Mouse (Mus musculus) liver, embryonic 13.5 days (tissue): ENCODE results near the gene Nmnat2. TPM values are rescaled to one million over a fixed set of nuclear protein-coding genes. Genes with fewer than 3 reads are reported as not detected.

ENCODE experiments used
- ATAC-seq: fragments of 200-750 bp; cut with Nextera tagmentation; 2 replicates; pipeline ENCODE4 v1.8.0; 2017; ENCODE audit warnings: low read depth, mild to moderate bottlenecking, moderate number of reproducible peaks, moderate library complexity
- DNase-seq: peaks from one replicate; pipeline ENCODE4 v3.0.0; 2022
- H3K27ac ChIP-seq: fragments of 300-500 bp; sonication (generic); 2 replicates; pipeline ENCODE4 v1.5.1; 2015; ENCODE audit warnings: moderate library complexity, mild to moderate bottlenecking, inconsistent platforms
- H3K27me3 ChIP-seq: fragments of 300-500 bp; sonication (generic); 2 replicates; pipeline ENCODE4 v1.6.1; 2015; ENCODE audit warnings: mild to moderate bottlenecking, inconsistent platforms
- H3K36me3 ChIP-seq: fragments of 300-500 bp; sonication (generic); 2 replicates; pipeline ENCODE4 v1.6.1; 2015; ENCODE audit warnings: mild to moderate bottlenecking, inconsistent platforms
- H3K4me1 ChIP-seq: fragments of 300-500 bp; sonication (generic); replicated peaks from 2 replicates; pipeline ENCODE4 v1.6.1; 2015; ENCODE audit warnings: inconsistent platforms
- H3K4me2 ChIP-seq: fragments of 300-500 bp; sonication (generic); 2 replicates; pipeline ENCODE4 v1.6.1; 2015; ENCODE audit warnings: inconsistent platforms, mild to moderate bottlenecking, moderate library complexity
- H3K4me3 ChIP-seq: fragments of 300-500 bp; sonication (generic); replicated peaks from 2 replicates; pipeline ENCODE4 v1.5.1; 2015; ENCODE audit warnings: mild to moderate bottlenecking, inconsistent platforms
- H3K9ac ChIP-seq: fragments of 300-500 bp; sonication (generic); 2 replicates; pipeline ENCODE4 v1.6.1; 2015; ENCODE audit warnings: mild to moderate bottlenecking, inconsistent platforms
- H3K9me3 ChIP-seq: fragments of 300-500 bp; sonication (generic); replicated peaks from 2 replicates; pipeline ENCODE4 v1.6.1; 2016; ENCODE audit warnings: inconsistent platforms
- WGBS: fragments of 180-500 bp; shearing (Covaris S2); methylation state at CpG from one replicate; pipeline ENCODE4 v1.1.7; 2015; ENCODE audit not compliant: insufficient replicate concordance; 5-methylcytosine and 5-hydroxymethylcytosine counted together
- polyA plus RNA-seq: library from polyadenylated mRNA; unstranded; fragments of >200 nt; fragmentation: Nextera tagmentation; extraction: Ambion mirVana; gene quantifications from 2 replicates; pipeline ENCODE4 v1.2.1, GENCODE M21; 2015

Nmnat2 gene
- polyA plus RNA-seq, 1 experiment from 2014 or later, result 0.09 TPM

- no peak overlapping the region for H3K27ac ChIP-seq
- H3K4me3 ChIP-seq, result no peak overlapping the region
- no peak overlapping the region for H3K4me2 ChIP-seq
- no peak overlapping the region for H3K9ac ChIP-seq
- no peaks in the 10 kb centered on the region for H3K9me3 ChIP-seq
- H3K27me3 ChIP-seq, result no peaks in the 10 kb centered on the region; the same call in 1 of the 2 replicates
- ATAC-seq (no peak), DNase-seq (no peak)
- 43% methylated on average over 3 of the region's 3 CpGs for WGBS
- no peaks in the 10 kb centered on the region for H3K4me1 ChIP-seq
- no peaks in the 10 kb centered on the region for H3K36me3 ChIP-seq
These were observed 32.2 kb downstream of the Nmnat2 start for GRCm38 (mm10) chr1:152986981-152987380.

DNA sequence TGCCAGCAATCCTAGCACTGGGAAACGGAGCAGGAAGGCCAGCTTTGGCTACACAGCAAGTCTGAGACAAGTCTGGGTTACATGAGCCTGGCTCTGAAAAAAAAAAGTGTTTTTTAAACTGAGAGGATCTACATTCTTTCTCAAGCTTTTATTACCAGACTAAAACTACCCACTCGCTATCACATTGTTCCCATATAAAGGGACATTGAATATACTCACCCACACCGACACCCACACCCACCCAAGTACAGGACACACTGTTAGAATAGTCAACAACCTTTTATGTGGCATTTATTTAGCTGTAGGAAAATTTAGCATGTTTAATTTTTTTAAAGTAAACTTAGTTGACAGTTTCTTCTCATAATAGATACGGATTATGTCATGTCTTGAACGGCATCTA is 35.3 kb downstream of the Nmnat2 start:
- 80% methylated on average over 5 of the region's 5 CpGs for WGBS
- peaks cover 4% of the 10 kb centered on the region; the same call in 1 of the 2 replicates for H3K27me3 ChIP-seq

GRCm38 (mm10) chr1:152992271-152993134 is 37.7 kb downstream of the Nmnat2 start:
- no peak overlapping the region for H3K4me2 ChIP-seq
- no peak for DNase-seq
- peaks cover 4% of the 10 kb centered on the region; the same call in 1 of the 2 replicates for H3K27me3 ChIP-seq
- no peak for ATAC-seq
- H3K4me1 ChIP-seq, result no peaks in the 10 kb centered on the region
- no peaks in the 10 kb centered on the region for H3K36me3 ChIP-seq
- 45% methylated on average over 6 of the region's 6 CpGs for WGBS
- no peak overlapping the region for H3K9ac ChIP-seq
- H3K27ac ChIP-seq, result no peak overlapping the region
- H3K4me3 ChIP-seq, result no peak overlapping the region
- no peaks in the 10 kb centered on the region for H3K9me3 ChIP-seq

More for the DNA sequence above, 35.3 kb downstream of the Nmnat2 start:
- H3K9ac ChIP-seq, result no peak overlapping the region
- no peak overlapping the region for H3K4me3 ChIP-seq
- no peak overlapping the region for H3K27ac ChIP-seq
- no peaks in the 10 kb centered on the region for H3K4me1 ChIP-seq
- ATAC-seq, result no peak
- H3K36me3 ChIP-seq, result no peaks in the 10 kb centered on the region
- no peak overlapping the region for H3K4me2 ChIP-seq
- DNase-seq, result no peak
- H3K9me3 ChIP-seq, result no peaks in the 10 kb centered on the region

GRCm38 (mm10) chr1:152993803-152994202 is 39.0 kb downstream of the Nmnat2 start:
- Histone ChIP-seq H3K4me2 (no peak overlapping the region), H3K4me1 (no peaks in the 10 kb centered on the region), H3K9me3 (no peaks in the 10 kb centered on the region), H3K27me3 (peaks cover 4% of the 10 kb centered on the region; the same call in 1 of the 2 replicates), H3K36me3 (no peaks in the 10 kb centered on the region), H3K4me3 (no peak overlapping the region), H3K9ac (no peak overlapping the region), H3K27ac (no peak overlapping the region)
- DNase-seq (no peak), ATAC-seq (no peak)
- 63% methylated on average over 6 of the region's 6 CpGs for WGBS

DNA sequence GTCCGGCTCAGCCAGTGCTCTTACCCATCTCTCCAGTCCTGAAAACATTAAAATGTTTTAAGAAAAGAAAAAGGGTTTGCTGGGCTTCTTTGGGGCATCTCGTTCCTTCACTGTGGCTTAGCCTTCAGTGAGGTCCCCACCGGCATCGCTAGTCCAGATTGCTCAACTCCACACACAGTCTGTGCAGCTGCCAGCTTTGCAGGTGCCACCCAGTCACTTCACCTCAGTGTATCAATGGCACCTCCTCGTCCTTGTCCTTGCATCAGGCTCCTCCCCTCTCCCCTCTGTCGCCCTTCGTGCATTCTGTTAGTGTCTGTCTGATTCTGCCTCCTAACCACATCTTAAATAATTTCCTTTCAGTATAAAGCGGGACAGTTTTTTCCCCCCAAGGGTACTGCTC is 45.2 kb downstream of the Nmnat2 start:
- ATAC-seq (no peak), DNase-seq (no peak)
- no peak overlapping the region for H3K4me3 ChIP-seq
- no peaks in the 10 kb centered on the region for H3K9me3 ChIP-seq
- no peaks in the 10 kb centered on the region for H3K4me1 ChIP-seq
- no peak overlapping the region for H3K9ac ChIP-seq
- H3K4me2 ChIP-seq, result no peak overlapping the region
- no peak overlapping the region for H3K27ac ChIP-seq
- WGBS, result 74% methylated on average over 8 of the region's 8 CpGs
- H3K36me3 ChIP-seq, result no peaks in the 10 kb centered on the region
- H3K27me3 ChIP-seq, result no peaks in the 10 kb centered on the region

DNA sequence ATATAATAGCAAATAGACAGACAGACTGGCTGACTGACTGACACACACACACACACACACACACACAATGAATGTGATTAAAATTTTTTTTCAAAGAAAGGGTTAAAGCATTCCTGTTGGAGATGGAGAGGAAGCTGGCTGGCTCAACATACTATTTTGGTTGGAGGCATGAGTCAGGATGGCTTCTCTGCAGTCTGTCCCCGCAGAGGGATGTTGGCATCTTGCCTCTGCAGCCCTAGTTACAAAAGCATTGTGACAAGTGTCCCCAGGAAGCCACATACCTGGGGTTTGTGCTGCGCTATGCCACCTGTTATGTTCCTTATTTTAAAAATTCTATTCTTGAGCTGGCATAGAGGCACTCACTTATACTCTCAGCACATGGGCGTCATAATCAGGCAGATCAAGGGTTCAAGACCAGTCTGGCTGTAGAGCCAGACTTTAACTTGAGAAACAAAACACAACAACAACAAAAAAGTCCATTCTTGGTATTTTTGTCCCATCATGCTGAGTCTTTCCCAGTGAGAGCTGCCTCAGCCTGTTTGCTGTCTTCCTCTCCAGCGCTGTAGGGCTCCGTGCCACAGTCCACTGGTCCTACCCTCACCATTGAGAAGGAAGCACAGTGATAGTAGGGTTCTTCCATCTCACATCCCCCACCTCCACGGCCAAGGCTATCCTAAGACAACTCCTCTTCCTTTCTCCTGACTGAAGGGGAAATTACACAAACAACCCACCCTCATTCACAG is 45.9 kb downstream of the Nmnat2 start:
- ATAC-seq (no peak), DNase-seq (no peak)
- Histone ChIP-seq H3K9ac (no peak overlapping the region), H3K9me3 (no peaks in the 10 kb centered on the region), H3K27ac (no peak overlapping the region), H3K36me3 (no peaks in the 10 kb centered on the region), H3K4me3 (no peak overlapping the region), H3K27me3 (no peaks in the 10 kb centered on the region), H3K4me2 (no peak overlapping the region), H3K4me1 (no peaks in the 10 kb centered on the region)
- 71% methylated on average over 6 of the region's 6 CpGs for WGBS

GRCm38 (mm10) chr1:153002295-153003050 is 47.7 kb downstream of the Nmnat2 start:
- Histone ChIP-seq H3K4me1 (no peaks in the 10 kb centered on the region), H3K36me3 (no peaks in the 10 kb centered on the region), H3K4me3 (no peak overlapping the region), H3K9ac (no peak overlapping the region), H3K9me3 (no peaks in the 10 kb centered on the region), H3K27ac (no peak overlapping the region), H3K27me3 (no peaks in the 10 kb centered on the region), H3K4me2 (no peak overlapping the region)
- WGBS, result 54% methylated on average over 11 of the region's 11 CpGs
- DNase-seq (no peak), ATAC-seq (no peak)

DNA sequence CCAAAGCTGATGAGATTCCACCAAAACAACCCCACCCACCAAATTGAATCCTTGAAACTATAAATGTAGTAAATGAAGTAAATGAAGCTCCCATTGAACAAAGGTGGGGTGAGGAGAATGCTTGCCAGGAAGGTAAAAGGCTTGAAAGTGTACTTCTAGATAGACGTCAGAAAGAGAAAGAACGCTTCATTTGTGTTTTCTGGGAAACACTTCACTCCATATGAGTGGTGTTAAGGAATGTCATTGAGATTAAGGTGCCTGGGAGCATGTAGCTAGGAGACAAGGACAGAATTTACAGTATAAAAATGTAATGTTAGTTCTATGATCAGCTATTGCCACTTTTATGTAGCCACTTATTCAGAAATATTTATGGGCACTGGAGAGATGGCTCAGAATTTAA is 49.7 kb downstream of the Nmnat2 start:
- Histone ChIP-seq H3K27me3 (no peaks in the 10 kb centered on the region), H3K4me3 (no peak overlapping the region), H3K4me2 (no peak overlapping the region), H3K9ac (no peak overlapping the region), H3K36me3 (no peaks in the 10 kb centered on the region), H3K4me1 (no peaks in the 10 kb centered on the region), H3K9me3 (no peaks in the 10 kb centered on the region), H3K27ac (no peak overlapping the region)
- ATAC-seq (no peak), DNase-seq (no peak)
- 79% methylated on average over 2 of the region's 2 CpGs for WGBS

DNA sequence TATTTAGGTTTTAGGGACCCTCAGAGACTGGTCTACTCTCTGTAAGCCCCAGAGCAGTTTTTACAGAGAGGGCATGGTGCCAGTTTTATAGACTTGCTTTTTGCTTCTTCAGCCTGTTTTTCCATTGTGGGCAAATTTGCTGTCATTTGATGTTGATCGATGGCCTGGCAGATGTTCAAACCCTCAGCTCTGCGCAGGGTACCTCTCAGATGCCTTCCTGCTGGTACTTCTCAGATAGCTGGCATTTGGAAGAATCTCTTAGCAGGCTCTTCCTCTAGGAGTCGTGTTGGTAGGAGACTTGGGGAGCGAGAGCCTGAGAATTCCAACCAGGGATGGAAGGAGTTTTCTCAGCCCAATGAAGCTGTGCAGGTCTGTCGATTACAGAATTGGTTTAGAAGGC is 51.3 kb downstream of the Nmnat2 start:
- WGBS, result 45% methylated on average over 5 of the region's 5 CpGs
- Histone ChIP-seq H3K4me2 (no peak overlapping the region), H3K4me3 (no peak overlapping the region), H3K9ac (no peak overlapping the region), H3K36me3 (no peaks in the 10 kb centered on the region), H3K9me3 (no peaks in the 10 kb centered on the region), H3K27ac (no peak overlapping the region), H3K4me1 (no peaks in the 10 kb centered on the region), H3K27me3 (no peaks in the 10 kb centered on the region)
- ATAC-seq (no peak), DNase-seq (no peak)

GRCm38 (mm10) chr1:153006761-153007160 is 52.0 kb downstream of the Nmnat2 start:
- Histone ChIP-seq H3K9ac (no peak overlapping the region), H3K4me1 (no peaks in the 10 kb centered on the region), H3K36me3 (no peaks in the 10 kb centered on the region), H3K9me3 (no peaks in the 10 kb centered on the region), H3K27me3 (no peaks in the 10 kb centered on the region), H3K4me2 (no peak overlapping the region), H3K4me3 (no peak overlapping the region), H3K27ac (no peak overlapping the region)
- WGBS, result 52% methylated on average over 4 of the region's 4 CpGs
- DNase-seq (no peak), ATAC-seq (no peak)

GRCm38 (mm10) chr1:153007292-153007691 is 52.5 kb downstream of the Nmnat2 start:
- ATAC-seq, result no peak
- Histone ChIP-seq H3K27ac (no peak overlapping the region), H3K36me3 (no peaks in the 10 kb centered on the region), H3K4me1 (no peaks in the 10 kb centered on the region), H3K4me2 (no peak overlapping the region), H3K9ac (no peak overlapping the region), H3K27me3 (no peaks in the 10 kb centered on the region), H3K4me3 (no peak overlapping the region), H3K9me3 (no peaks in the 10 kb centered on the region)
- 62% methylated on average over 5 of the region's 5 CpGs for WGBS
- no peak for DNase-seq
